In the genomic region with DNA sequence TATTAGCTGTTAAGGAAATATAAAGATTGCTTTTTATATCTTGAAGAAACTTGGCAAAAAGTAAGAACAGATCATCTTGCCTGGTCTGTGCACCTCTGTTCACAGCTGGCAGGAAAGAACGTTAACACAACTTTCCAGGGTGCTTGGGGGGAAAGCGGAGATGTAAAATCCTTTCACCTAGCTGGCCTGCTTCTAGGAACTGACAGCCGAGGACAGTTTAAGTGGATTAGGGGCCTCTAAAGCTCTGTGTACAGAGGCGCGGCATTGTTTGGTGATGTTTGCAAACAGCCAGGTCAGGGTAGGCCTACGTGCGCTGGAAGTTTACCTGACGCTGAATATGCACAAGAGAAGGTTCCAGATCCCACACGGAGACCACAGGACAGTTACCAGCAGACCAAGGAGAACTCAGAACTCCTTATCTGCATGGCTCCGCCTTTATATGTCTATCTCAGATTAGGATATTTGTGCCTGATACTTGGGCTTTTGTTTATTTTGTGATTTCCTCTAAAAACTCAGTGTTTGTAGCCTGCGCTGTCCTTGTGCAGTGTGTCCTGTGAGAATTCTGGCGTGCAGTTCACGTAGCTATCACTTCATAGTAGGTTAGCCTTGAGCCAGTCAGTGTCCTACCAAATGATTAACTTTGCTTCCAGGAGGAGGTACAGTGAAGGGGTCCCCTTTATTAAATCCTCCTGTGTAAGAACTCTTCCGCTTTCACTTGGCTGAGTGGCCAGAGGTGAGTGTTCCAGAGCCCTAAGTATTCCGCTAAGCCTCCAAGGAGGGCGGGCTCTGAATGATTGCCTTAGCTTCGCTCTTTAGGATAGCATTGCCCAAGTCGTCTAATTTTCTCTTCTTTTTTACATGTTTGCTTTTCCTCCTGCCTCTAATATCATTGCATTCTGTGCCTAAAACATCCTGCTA, we compare ENCODE assay signal across 14 mouse cellular contexts. TPM values are rescaled to one million over a fixed set of nuclear protein-coding genes. Genes with fewer than 3 reads are reported as not detected.
DNase-seq lines count a peak whose midpoint lies in the region; ATAC-seq and TF ChIP-seq lines count a peak whose summit lies in the region.
"Had no signal": no experiment of that assay in that cellular context is flagged by ENCODE, and none has a peak within 500 bp of the region (broad histone marks: within the 10 kb centered on the region; RNA-seq: fewer than 3 reads in every experiment).

No protein-coding gene starts in this region.

- no peaks in the 10 kb centered on the region for H3K36me3 ChIP-seq in kidney, embryonic 14.5 days (ENCODE audit: control insufficient read depth, insufficient read depth, low read length)
- H3K36me3 ChIP-seq in kidney, embryonic 16.5 days (ENCODE audit: insufficient read depth, low read length), result peaks cover 8% of the 10 kb centered on the region
- H3K36me3 ChIP-seq in ES-E14 (ENCODE audit: control insufficient read depth, insufficient read depth, low read length, poor library complexity, severe bottlenecking), result 0 out of 2 replicates have a peak, but pooled peaks cover 3% of the 10 kb centered on the region
- H3K36me3 ChIP-seq in intestine, embryonic 15.5 days, result 0 out of 2 replicates have a peak, but pooled peaks cover 4% of the 10 kb centered on the region
- H3K36me3 ChIP-seq: hindbrain, embryonic 15.5 days had no signal

- peaks cover 7% of the 10 kb centered on the region; the same call in 1 of the 2 replicates for H3K4me1 ChIP-seq in kidney, embryonic 14.5 days (ENCODE audit: control insufficient read depth, insufficient read depth, low read length)
- peaks cover 17% of the 10 kb centered on the region for H3K4me1 ChIP-seq in kidney, embryonic 16.5 days (ENCODE audit: insufficient read depth, low read length)
- H3K4me1 ChIP-seq in ES-E14 (ENCODE audit: control insufficient read depth in 2 of 2, insufficient read depth in 2 of 2, low read length in 2 of 2, poor library complexity in 1 of 2), result peaks cover 0 to 5% of the 10 kb centered on the region in 2 experiments; a peak in 1 of 4 replicates
- peaks cover 21% of the 10 kb centered on the region for H3K4me1 ChIP-seq in intestine, embryonic 15.5 days (replicated peaks)
- H3K4me1 ChIP-seq: hindbrain, embryonic 15.5 days; neural tube, embryonic 13.5 days had no signal

- ATAC-seq in kidney, embryonic 14.5 days (ENCODE audit: low FRiP score, low TSS enrichment), result no peak
- no peak for ATAC-seq in kidney, embryonic 16.5 days (ENCODE audit: low FRiP score, low TSS enrichment)
- peak; percentile 54 for ATAC-seq in intestine, embryonic 15.5 days
- ATAC-seq in frontal cortex, adult (ENCODE audit: low TSS enrichment), result no peak

- no peak for DNase-seq in ES-E14 (ENCODE audit: low read depth, low spot score)
- DNase-seq in lung, postnatal 36 days, result peak; percentile 47
- DNase-seq in frontal cortex, postnatal 36 days (ENCODE audit: low spot score in 2 of 2), result no peak
- DNase-seq: cerebellum, adult 9-11 months; kidney, postnatal 4 days; left cerebral cortex, postnatal 4 days; right cerebral cortex, adult 18-20 months; spleen, adult 18-20 months had no signal

- H3K27ac ChIP-seq in kidney, embryonic 14.5 days (ENCODE audit: low read depth, low read length), result peak overlapping the region; percentile 7; the same call in 1 of the 2 replicates
- no peak overlapping the region for H3K27ac ChIP-seq in kidney, embryonic 16.5 days (ENCODE audit: low read length)
- no peak overlapping the region for H3K27ac ChIP-seq in ES-E14 (ENCODE audit: insufficient read depth, low read depth, low read length, poor library complexity, severe bottlenecking)
- H3K27ac ChIP-seq in intestine, embryonic 15.5 days, result 0 out of 2 replicates have a peak overlapping the region, but pooled peaks have one; percentile 1
- H3K27ac ChIP-seq: hindbrain, embryonic 15.5 days; neural tube, embryonic 13.5 days had no signal

- no peak overlapping the region for H3K4me2 ChIP-seq in kidney, embryonic 14.5 days (replicated peaks; ENCODE audit: low read depth, low read length)
- no peak overlapping the region for H3K4me2 ChIP-seq in kidney, embryonic 16.5 days (replicated peaks; ENCODE audit: low read depth, low read length)
- H3K4me2 ChIP-seq in intestine, embryonic 15.5 days (replicated peaks), result no peak overlapping the region
- H3K4me2 ChIP-seq: hindbrain, embryonic 15.5 days; neural tube, embryonic 13.5 days had no signal

- H3K9ac ChIP-seq in kidney, embryonic 14.5 days (ENCODE audit: low read depth, low read length), result no peak overlapping the region
- no peak overlapping the region for H3K9ac ChIP-seq in kidney, embryonic 16.5 days (replicated peaks; ENCODE audit: low read length)
- no peak overlapping the region for H3K9ac ChIP-seq in ES-E14 (ENCODE audit: insufficient read depth, low read depth, low read length, poor library complexity, severe bottlenecking)
- H3K9ac ChIP-seq in intestine, embryonic 15.5 days, result no peak overlapping the region
- H3K9ac ChIP-seq: hindbrain, embryonic 15.5 days; neural tube, embryonic 13.5 days had no signal

- H3K27me3 ChIP-seq in kidney, embryonic 14.5 days (ENCODE audit: control insufficient read depth, insufficient read depth, low read length), result no peaks in the 10 kb centered on the region
- H3K27me3 ChIP-seq in kidney, embryonic 16.5 days (ENCODE audit: insufficient read depth, low read length), result no peaks in the 10 kb centered on the region
- no peaks in the 10 kb centered on the region for H3K27me3 ChIP-seq in intestine, embryonic 15.5 days (replicated peaks)
- H3K27me3 ChIP-seq: hindbrain, embryonic 15.5 days; neural tube, embryonic 13.5 days had no signal

- WGBS in kidney, embryonic 14.5 days, result 82% methylated on average over 18 of the region's 18 CpGs
- WGBS in kidney, embryonic 16.5 days, result 81% methylated on average over 18 of the region's 18 CpGs
- 56% methylated on average over 18 of the region's 18 CpGs for WGBS in intestine, embryonic 15.5 days

- H3K9me3 ChIP-seq in kidney, embryonic 14.5 days (ENCODE audit: control insufficient read depth, low read length), result no peaks in the 10 kb centered on the region
- peaks cover 5% of the 10 kb centered on the region; the same call in 1 of the 2 replicates for H3K9me3 ChIP-seq in kidney, embryonic 16.5 days (ENCODE audit: low read length)
- no peaks in the 10 kb centered on the region for H3K9me3 ChIP-seq in ES-E14 (ENCODE audit: control insufficient read depth, insufficient read depth, low read depth, low read length)
- no peaks in the 10 kb centered on the region for H3K9me3 ChIP-seq in intestine, embryonic 15.5 days
- H3K9me3 ChIP-seq: hindbrain, embryonic 15.5 days; neural tube, embryonic 13.5 days had no signal

- H3K4me3 ChIP-seq in kidney, embryonic 14.5 days (ENCODE audit: low read length), result no peak overlapping the region
- H3K4me3 ChIP-seq in kidney, embryonic 16.5 days (ENCODE audit: low read length), result no peak overlapping the region
- peak overlapping the region; percentile 9 to 38; a peak in 3 of 4 replicates for H3K4me3 ChIP-seq in ES-E14 (ENCODE audit: insufficient read depth in 1 of 2, low read depth in 1 of 2, low read length in 2 of 2, poor library complexity in 1 of 2, severe bottlenecking in 1 of 2)
- no peak overlapping the region for H3K4me3 ChIP-seq in intestine, embryonic 15.5 days (replicated peaks)
- H3K4me3 ChIP-seq: hindbrain, embryonic 15.5 days; neural tube, embryonic 13.5 days had no signal

- in situ Hi-C loops in ES-E14 (cut with MboI; ENCODE audit: low sequenced_read_pairs in 2 of 2, unreplicated experiment in 2 of 2), result no loop called here

TF ChIP-seq in ES-E14, 5 proteins besides CTCF, POLR2A, EP300 and RAD21:
- no peak for TF ChIP-seq ZC3H11A (IDR thresholded peaks at IDR 0.05; ENCODE audit: borderline replicate concordance, low read depth, low read length)

RNA-seq across cellular contexts. Expression of a gene that starts 14.0 kb away (rescaled TPM):
- 32.6 and 72.8 TPM in 2 replicates for polyA plus RNA-seq in kidney, embryonic 14.5 days (2014; fragmentation: Nextera tagmentation; extraction: Ambion mirVana)
- 89.4 and 91.0 TPM in 2 replicates for polyA plus RNA-seq in kidney, embryonic 16.5 days (2015; fragmentation: Nextera tagmentation; extraction: Ambion mirVana)
- total RNA-seq in ES-E14 (2012; rRNA removed), result 23.9 and 29.0 TPM in 2 replicates
- 66.9 and 68.1 TPM in 2 replicates for polyA plus RNA-seq in intestine, embryonic 15.5 days (2015; fragmentation: Nextera tagmentation; extraction: Ambion mirVana)

Comparison
In these comparisons a context has a peak if more than half of its experiments do, and no peak if none do; other contexts are left out.
1. H3K27ac ChIP-seq: peak in kidney, embryonic 14.5 days (single experiment) and intestine, embryonic 15.5 days (single experiment); none in kidney, embryonic 16.5 days (single experiment) and ES-E14 (single experiment).
2. H3K4me3 ChIP-seq: peak in ES-E14 (2 of 2); none in kidney, embryonic 14.5 days (single experiment), kidney, embryonic 16.5 days (single experiment) and intestine, embryonic 15.5 days (single experiment).